Mouse (Mus musculus): ENCODE results near the gene Higd2a. TPM values are rescaled to one million over a fixed set of nuclear protein-coding genes. Genes with fewer than 3 reads are reported as not detected.
"Not testable (repeated sequence)": the region's sequence is repeated elsewhere in the genome, so short reads cannot be mapped to it uniquely, and the experiment has no call there.

Higd2a gene
- polyA plus RNA-seq, 1 experiment from 2014 or later, result 241 TPM

GRCm38 (mm10) chr13:54605426-54605825 is 15.4 kb downstream of the Higd2a start:
- Histone ChIP-seq H3K9ac (ENCODE audit: low read depth, low read length) (no peak overlapping the region), H3K9me3 (replicated peaks; ENCODE audit: control insufficient read depth, low read length) (no peaks in the 10 kb centered on the region), H3K27ac (ENCODE audit: low read depth, low read length) (no peak overlapping the region), H3K36me3 (ENCODE audit: control insufficient read depth, insufficient read depth, low read length) (no peaks in the 10 kb centered on the region), H3K4me3 (ENCODE audit: low read depth, low read length) (no peak overlapping the region), H3K4me1 (ENCODE audit: control insufficient read depth, insufficient read depth, low read length) (peaks cover 9% of the 10 kb centered on the region), H3K27me3 (ENCODE audit: control insufficient read depth, insufficient read depth, low read length) (no peaks in the 10 kb centered on the region), H3K4me2 (no peak overlapping the region)
- WGBS (ENCODE audit: insufficient replicate concordance), result 72% methylated on average over 5 of the region's 5 CpGs
- ATAC-seq (replicated peaks; ENCODE audit: insufficient number of reproducible peaks, low FRiP score, low TSS enrichment), result no peak

DNA sequence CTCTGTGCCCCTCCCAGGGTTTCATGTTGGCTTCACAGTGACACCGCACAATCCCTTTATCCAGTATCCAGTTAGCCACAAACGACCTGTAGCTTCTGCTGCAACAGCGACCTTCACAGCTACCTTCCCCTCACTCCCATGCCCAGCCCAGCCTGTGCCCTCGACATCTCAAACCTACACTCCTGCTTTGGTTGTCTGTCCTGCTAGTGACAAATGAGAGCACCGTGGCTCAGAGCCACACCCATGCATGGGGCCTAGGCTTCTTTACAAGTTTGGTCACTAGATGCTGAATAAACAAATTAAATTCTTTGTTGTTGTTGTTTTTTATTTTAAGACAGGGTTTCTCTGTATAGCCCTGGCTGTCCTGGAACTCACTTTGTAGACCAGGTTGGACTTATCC is 17.2 kb downstream of the Higd2a start:
- H3K4me3 ChIP-seq (ENCODE audit: low read depth, low read length), result no peak overlapping the region
- no peaks in the 10 kb centered on the region for H3K27me3 ChIP-seq (ENCODE audit: control insufficient read depth, insufficient read depth, low read length)
- no peak overlapping the region for H3K27ac ChIP-seq (ENCODE audit: low read depth, low read length)
- peaks cover 13% of the 10 kb centered on the region for H3K4me1 ChIP-seq (ENCODE audit: control insufficient read depth, insufficient read depth, low read length)
- WGBS (ENCODE audit: insufficient replicate concordance), result 63% methylated on average over 5 of the region's 5 CpGs
- no peak for ATAC-seq (replicated peaks; ENCODE audit: insufficient number of reproducible peaks, low FRiP score, low TSS enrichment)
- H3K9me3 ChIP-seq (replicated peaks; ENCODE audit: control insufficient read depth, low read length), result no peaks in the 10 kb centered on the region
- H3K36me3 ChIP-seq (ENCODE audit: control insufficient read depth, insufficient read depth, low read length), result no peaks in the 10 kb centered on the region
- no peak overlapping the region for H3K4me2 ChIP-seq
- no peak overlapping the region for H3K9ac ChIP-seq (ENCODE audit: low read depth, low read length)

DNA sequence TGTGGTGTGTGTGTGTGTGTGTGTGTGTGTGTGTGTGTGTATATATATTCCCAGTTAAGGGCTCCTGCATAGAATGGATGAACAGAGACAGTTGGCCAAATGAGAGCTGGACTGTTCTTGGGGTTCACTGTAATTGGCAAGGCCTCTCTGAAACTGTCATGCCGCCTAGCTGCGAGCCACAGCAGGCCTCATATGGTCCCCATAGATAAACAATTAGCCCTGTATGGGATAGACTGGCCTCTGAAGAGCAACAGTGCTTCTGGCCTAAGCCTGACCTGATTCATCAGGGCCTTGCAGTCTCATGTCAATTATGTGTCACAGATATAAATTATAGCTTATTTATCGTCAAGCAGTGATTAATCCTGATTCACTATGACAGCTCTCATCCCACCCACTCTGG is 18.0 kb downstream of the Higd2a start:
- Histone ChIP-seq H3K36me3 (ENCODE audit: control insufficient read depth, insufficient read depth, low read length) (no peaks in the 10 kb centered on the region), H3K4me1 (ENCODE audit: control insufficient read depth, insufficient read depth, low read length) (peaks cover 13% of the 10 kb centered on the region), H3K9ac (ENCODE audit: low read depth, low read length) (no peak overlapping the region), H3K4me2 (no peak overlapping the region), H3K4me3 (ENCODE audit: low read depth, low read length) (no peak overlapping the region), H3K27me3 (ENCODE audit: control insufficient read depth, insufficient read depth, low read length) (no peaks in the 10 kb centered on the region), H3K9me3 (replicated peaks; ENCODE audit: control insufficient read depth, low read length) (no peaks in the 10 kb centered on the region), H3K27ac (ENCODE audit: low read depth, low read length) (no peak overlapping the region)
- WGBS (ENCODE audit: insufficient replicate concordance), result 77% methylated on average over 3 of the region's 3 CpGs
- no peak for ATAC-seq (replicated peaks; ENCODE audit: insufficient number of reproducible peaks, low FRiP score, low TSS enrichment)

DNA sequence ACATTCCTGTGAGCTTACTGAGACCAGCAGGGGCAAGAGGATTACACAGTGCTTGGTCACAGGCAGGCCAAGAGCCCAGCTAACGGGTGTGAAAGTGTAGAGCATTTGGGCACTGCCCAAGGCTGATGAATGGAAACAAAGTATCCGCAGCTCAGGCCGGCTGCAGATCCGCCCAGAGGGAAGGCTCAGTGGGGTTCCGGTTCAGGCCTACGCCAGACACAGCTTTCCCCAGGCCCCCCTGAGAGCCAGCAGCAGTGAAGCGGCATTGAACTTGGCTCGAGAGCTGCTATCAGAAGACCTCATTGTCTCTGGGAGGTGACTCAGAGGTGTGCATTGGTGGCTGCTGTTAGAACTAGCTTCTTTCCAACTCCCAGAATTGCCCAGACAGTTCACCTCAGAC is 18.7 kb downstream of the Higd2a start:
- Histone ChIP-seq H3K4me3 (ENCODE audit: low read depth, low read length) (0 out of 2 replicates have a peak overlapping the region, but pooled peaks have one; percentile 3), H3K27ac (ENCODE audit: low read depth, low read length) (no peak overlapping the region), H3K9ac (ENCODE audit: low read depth, low read length) (peak overlapping the region; percentile 34; the same call in 1 of the 2 replicates), H3K36me3 (ENCODE audit: control insufficient read depth, insufficient read depth, low read length) (no peaks in the 10 kb centered on the region), H3K4me2 (peak overlapping the region; percentile 27), H3K27me3 (ENCODE audit: control insufficient read depth, insufficient read depth, low read length) (no peaks in the 10 kb centered on the region), H3K4me1 (ENCODE audit: control insufficient read depth, insufficient read depth, low read length) (peaks cover 13% of the 10 kb centered on the region), H3K9me3 (replicated peaks; ENCODE audit: control insufficient read depth, low read length) (no peaks in the 10 kb centered on the region)
- WGBS (ENCODE audit: insufficient replicate concordance), result 24% methylated on average over 8 of the region's 8 CpGs
- ATAC-seq (replicated peaks; ENCODE audit: insufficient number of reproducible peaks, low FRiP score, low TSS enrichment), result no peak

GRCm38 (mm10) chr13:54609301-54609700 is 19.3 kb downstream of the Higd2a start:
- H3K9ac ChIP-seq (ENCODE audit: low read depth, low read length), result no peak overlapping the region
- WGBS (ENCODE audit: insufficient replicate concordance), result 21% methylated on average over 1 of the region's 1 CpGs
- H3K4me2 ChIP-seq, result peak overlapping the region; percentile 27; the same call in 1 of the 2 replicates
- no peaks in the 10 kb centered on the region for H3K9me3 ChIP-seq (replicated peaks; ENCODE audit: control insufficient read depth, low read length)
- H3K4me1 ChIP-seq (ENCODE audit: control insufficient read depth, insufficient read depth, low read length), result peaks cover 13% of the 10 kb centered on the region
- no peaks in the 10 kb centered on the region for H3K27me3 ChIP-seq (ENCODE audit: control insufficient read depth, insufficient read depth, low read length)
- H3K4me3 ChIP-seq (ENCODE audit: low read depth, low read length), result no peak overlapping the region
- H3K27ac ChIP-seq (ENCODE audit: low read depth, low read length), result no peak overlapping the region
- H3K36me3 ChIP-seq (ENCODE audit: control insufficient read depth, insufficient read depth, low read length), result no peaks in the 10 kb centered on the region
- no peak for ATAC-seq (replicated peaks; ENCODE audit: insufficient number of reproducible peaks, low FRiP score, low TSS enrichment)

- 11% methylated on average over 13 of the region's 13 CpGs for WGBS (ENCODE audit: insufficient replicate concordance)
- Histone ChIP-seq H3K27me3 (ENCODE audit: control insufficient read depth, insufficient read depth, low read length) (no peaks in the 10 kb centered on the region), H3K9ac (ENCODE audit: low read depth, low read length) (peak overlapping the region; percentile 85), H3K9me3 (replicated peaks; ENCODE audit: control insufficient read depth, low read length) (no peaks in the 10 kb centered on the region), H3K4me2 (peak overlapping the region; percentile 99), H3K27ac (ENCODE audit: low read depth, low read length) (0 out of 2 replicates have a peak overlapping the region, but pooled peaks have one; percentile 38), H3K36me3 (ENCODE audit: control insufficient read depth, insufficient read depth, low read length) (no peaks in the 10 kb centered on the region), H3K4me3 (ENCODE audit: low read depth, low read length) (peak overlapping the region; percentile 62), H3K4me1 (ENCODE audit: control insufficient read depth, insufficient read depth, low read length) (peaks cover 13% of the 10 kb centered on the region)
- ATAC-seq (replicated peaks; ENCODE audit: insufficient number of reproducible peaks, low FRiP score, low TSS enrichment), result 0 out of 2 replicates have a peak, but pooled peaks have one; percentile 8
Observed at GRCm38 (mm10) chr13:54610613-54610971, 20.6 kb downstream of the Higd2a start.

DNA sequence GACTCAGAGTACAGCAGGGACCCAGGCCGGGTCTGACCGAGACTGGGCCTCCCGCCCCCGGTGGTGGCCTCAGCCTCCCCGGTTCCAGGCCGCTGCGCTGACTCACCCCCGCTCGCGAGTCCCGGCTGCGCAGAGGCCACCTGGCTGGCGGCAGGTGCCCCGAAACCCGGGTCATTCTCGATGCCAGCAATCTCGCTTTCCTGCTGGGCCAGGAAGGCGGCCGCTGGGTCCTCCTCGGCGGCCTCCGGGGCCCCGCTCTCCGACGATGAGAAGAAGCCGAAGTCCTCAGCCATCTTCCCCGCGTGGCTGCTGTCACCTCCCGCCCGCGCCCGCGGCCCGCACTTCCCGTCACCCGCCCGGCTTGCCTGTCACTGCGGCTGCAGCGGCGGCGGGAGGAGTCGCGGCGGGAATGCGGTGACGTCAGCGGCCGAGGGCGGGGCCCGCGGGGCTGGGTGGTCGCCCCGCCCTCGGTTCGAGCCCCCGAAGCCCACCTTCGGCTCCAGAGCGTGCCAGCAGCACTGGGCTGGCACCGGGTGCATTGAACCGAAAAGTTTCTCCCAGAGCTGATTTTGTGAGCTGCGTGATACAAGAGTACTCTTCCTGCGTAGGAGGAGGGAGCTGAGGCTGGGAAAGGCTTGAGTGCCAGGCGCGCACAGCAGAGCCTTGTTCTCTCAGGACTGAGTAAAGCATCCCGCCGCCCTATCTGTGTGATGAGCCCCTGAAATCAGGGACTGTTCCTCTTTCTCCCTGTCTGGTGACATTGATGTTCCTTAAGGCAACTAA is 21.2 kb downstream of the Higd2a start, which contains the start of gene Cltb:
Gene Cltb, minus strand, starts transcription at position 373 of the 783 bp plus-strand sequence.
- Histone ChIP-seq H3K9me3 (replicated peaks; ENCODE audit: control insufficient read depth, low read length) (no peaks in the 10 kb centered on the region), H3K36me3 (ENCODE audit: control insufficient read depth, insufficient read depth, low read length) (no peaks in the 10 kb centered on the region), H3K4me2 (peak within 1 kb of the TSS; percentile 99), H3K27me3 (ENCODE audit: control insufficient read depth, insufficient read depth, low read length) (no peaks in the 10 kb centered on the region), H3K27ac (ENCODE audit: low read depth, low read length) (0 out of 2 replicates have a peak within 1 kb of the TSS, but pooled peaks have one; percentile 38), H3K4me3 (ENCODE audit: low read depth, low read length) (peak within 1 kb of the TSS; percentile 62), H3K9ac (ENCODE audit: low read depth, low read length) (peak within 1 kb of the TSS; percentile 85), H3K4me1 (ENCODE audit: control insufficient read depth, insufficient read depth, low read length) (peaks cover 13% of the 10 kb centered on the region)
- peak; percentile 59; the same call in 1 of the 2 replicates for ATAC-seq (replicated peaks; ENCODE audit: insufficient number of reproducible peaks, low FRiP score, low TSS enrichment)
- 1% methylated on average over 65 of the region's 66 CpGs for WGBS (ENCODE audit: insufficient replicate concordance)

GRCm38 (mm10) chr13:54613141-54613540 is 23.1 kb downstream of the Higd2a start:
- H3K27ac ChIP-seq (ENCODE audit: low read depth, low read length); H3K4me3 ChIP-seq (ENCODE audit: low read depth, low read length); H3K27me3 ChIP-seq (ENCODE audit: control insufficient read depth, insufficient read depth, low read length); ATAC-seq (replicated peaks; ENCODE audit: insufficient number of reproducible peaks, low FRiP score, low TSS enrichment); H3K9me3 ChIP-seq (replicated peaks; ENCODE audit: control insufficient read depth, low read length); H3K4me2 ChIP-seq; H3K36me3 ChIP-seq (ENCODE audit: control insufficient read depth, insufficient read depth, low read length); H3K9ac ChIP-seq (ENCODE audit: low read depth, low read length): not testable (repeated sequence)
- H3K4me1 ChIP-seq (ENCODE audit: control insufficient read depth, insufficient read depth, low read length), result peaks cover 13% of the 10 kb centered on the region
- 81% methylated on average over 8 of the region's 8 CpGs for WGBS (ENCODE audit: insufficient replicate concordance)

Measured in heart, embryonic 11.5 days (tissue).